Comparison of ENCODE assay signal across 9 mouse cellular contexts in genomic region chr2:10288142-10288831, GRCm38 (mm10).
DNase-seq lines count a peak whose midpoint lies in the region; ATAC-seq and TF ChIP-seq lines count a peak whose summit lies in the region.
"Had no signal": no experiment of that assay in that cellular context is flagged by ENCODE, and none has a peak within 500 bp of the region (broad histone marks: within the 10 kb centered on the region; RNA-seq: fewer than 3 reads in every experiment).

No protein-coding gene starts in this region.

- no peak overlapping the region for H3K4me3 ChIP-seq in MEL (ENCODE audit: control insufficient read depth in 1 of 2, insufficient read depth in 1 of 2, low read depth in 2 of 2, low read length in 2 of 2)
- no peak overlapping the region for H3K4me3 ChIP-seq in forebrain, embryonic 15.5 days
- no peak overlapping the region for H3K4me3 ChIP-seq in hindbrain, embryonic 15.5 days
- H3K4me3 ChIP-seq: limb, embryonic 15.5 days had no signal

- H3K9me3 ChIP-seq in MEL (replicated peaks; ENCODE audit: insufficient read depth, low read length), result no peaks in the 10 kb centered on the region
- no peaks in the 10 kb centered on the region for H3K9me3 ChIP-seq in forebrain, embryonic 15.5 days
- no peaks in the 10 kb centered on the region for H3K9me3 ChIP-seq in hindbrain, embryonic 15.5 days
- H3K9me3 ChIP-seq: limb, embryonic 15.5 days had no signal

- ATAC-seq in forebrain, embryonic 15.5 days (replicated peaks), result peak; percentile 50; the same call in 1 of the 2 replicates
- peak; percentile 65; the same call in 1 of the 2 replicates for ATAC-seq in hindbrain, embryonic 15.5 days (ENCODE audit: low FRiP score, low read depth)

- H3K4me1 ChIP-seq in MEL (ENCODE audit: control insufficient read depth in 1 of 2, insufficient read depth in 2 of 2, low read length in 2 of 2), result no peaks in the 10 kb centered on the region
- H3K4me1 ChIP-seq in forebrain, embryonic 15.5 days, result no peaks in the 10 kb centered on the region
- peaks cover 6% of the 10 kb centered on the region; the same call in 1 of the 2 replicates for H3K4me1 ChIP-seq in hindbrain, embryonic 15.5 days (replicated peaks)

- H3K79me2 ChIP-seq in MEL (ENCODE audit: control insufficient read depth, insufficient read depth, low read length, poor library complexity), result no peaks in the 10 kb centered on the region

- no peak for TF ChIP-seq POLR2A in MEL (IDR thresholded peaks at IDR 0.05; ENCODE audit: control insufficient read depth in 1 of 2, insufficient read depth in 1 of 2, low read depth in 1 of 2, low read length in 2 of 2, poor library complexity in 1 of 2)

- H3K4me2 ChIP-seq in forebrain, embryonic 15.5 days (replicated peaks), result no peak overlapping the region
- H3K4me2 ChIP-seq in hindbrain, embryonic 15.5 days, result peak overlapping the region; percentile 36
- H3K4me2 ChIP-seq: limb, embryonic 15.5 days had no signal

- TF ChIP-seq EP300 in MEL (IDR thresholded peaks at IDR 0.05; ENCODE audit: low read depth in 1 of 2, low read length in 2 of 2), result no peak

- H3K27me3 ChIP-seq in MEL (ENCODE audit: control insufficient read depth in 1 of 2, insufficient read depth in 2 of 2, low read length in 2 of 2), result peaks cover 0 to 3% of the 10 kb centered on the region in 2 experiments; a peak in 1 of 4 replicates
- H3K27me3 ChIP-seq in forebrain, embryonic 15.5 days, result peaks cover 18% of the 10 kb centered on the region
- peaks cover 11% of the 10 kb centered on the region for H3K27me3 ChIP-seq in hindbrain, embryonic 15.5 days

- no peaks in the 10 kb centered on the region for H3K36me3 ChIP-seq in MEL (ENCODE audit: control insufficient read depth in 1 of 2, insufficient read depth in 2 of 2, low read length in 2 of 2)
- no peaks in the 10 kb centered on the region for H3K36me3 ChIP-seq in forebrain, embryonic 15.5 days
- no peaks in the 10 kb centered on the region for H3K36me3 ChIP-seq in hindbrain, embryonic 15.5 days
- H3K36me3 ChIP-seq: limb, embryonic 15.5 days had no signal

- DNase-seq in MEL (ENCODE audit: low read depth, low spot score), result peak; percentile 81
- DNase-seq in c-Kit-positive CD71-negative TER-119-negative erythroid progenitor cells, embryonic 14.5 days (ENCODE audit: low read depth), result peak; percentile 73
- DNase-seq in layer of hippocampus, postnatal 10 days (ENCODE audit: low spot score in 2 of 2), result peak; percentile 81 to 84
- DNase-seq in lung, postnatal 14 days, result peak; percentile 79
- DNase-seq in retina, postnatal 1 day, result peak; percentile 79
- peak; percentile 62 for DNase-seq in urinary bladder, postnatal 25 days (ENCODE audit: low spot score)

- H3K9ac ChIP-seq in MEL (ENCODE audit: control insufficient read depth, low read depth, low read length, poor library complexity, severe bottlenecking), result no peak overlapping the region
- H3K9ac ChIP-seq in forebrain, embryonic 15.5 days (replicated peaks), result no peak overlapping the region
- no peak overlapping the region for H3K9ac ChIP-seq in hindbrain, embryonic 15.5 days
- H3K9ac ChIP-seq: limb, embryonic 15.5 days had no signal

- no peak overlapping the region for H3K27ac ChIP-seq in MEL (ENCODE audit: control insufficient read depth, low read depth, low read length)
- no peak overlapping the region for H3K27ac ChIP-seq in forebrain, embryonic 15.5 days (replicated peaks)
- H3K27ac ChIP-seq in hindbrain, embryonic 15.5 days (replicated peaks), result no peak overlapping the region
- H3K27ac ChIP-seq: limb, embryonic 15.5 days had no signal

- WGBS in forebrain, embryonic 15.5 days, result 19% methylated on average over 12 of the region's 12 CpGs
- WGBS in hindbrain, embryonic 15.5 days, result 15% methylated on average over 12 of the region's 12 CpGs

- TF ChIP-seq CTCF in MEL (IDR thresholded peaks at IDR 0.05 in 2 of 3, conservative IDR thresholded peaks at IDR 0.05 in 1 of 3; ENCODE audit: control insufficient read depth in 1 of 3, insufficient read depth in 1 of 3, low read depth in 2 of 3, low read length in 3 of 3, poor library complexity in 1 of 3, severe bottlenecking in 1 of 3), result peak; percentile 59 to 99 (median 61)

- peak; percentile 97 for TF ChIP-seq RAD21 in MEL (IDR thresholded peaks at IDR 0.05; ENCODE audit: low read depth, low read length)

TF ChIP-seq in MEL, 35 proteins besides CTCF, POLR2A, EP300 and RAD21:
- TF ChIP-seq MAFK (IDR thresholded peaks at IDR 0.05; ENCODE audit: borderline replicate concordance, low read depth, low read length) (no peak), ZC3H11A (IDR thresholded peaks at IDR 0.05; ENCODE audit: low read depth, low read length) (peak; percentile 91), SMC3 (IDR thresholded peaks at IDR 0.05; ENCODE audit: low read depth, low read length) (peak; percentile 92), ZNF384 (IDR thresholded peaks at IDR 0.05; ENCODE audit: low read depth, low read length) (0 out of 2 replicates have a peak, but pooled peaks have one; percentile 5), JUND (IDR thresholded peaks at IDR 0.05; ENCODE audit: low read depth, low read length) (no peak)
TF ChIP-seq in MEL: peak in this region for 3.
